Mouse (Mus musculus) small intestine, adult 2 months (tissue): ENCODE results near the gene Pheta2. TPM values are rescaled to one million over a fixed set of nuclear protein-coding genes. Genes with fewer than 3 reads are reported as not detected.

Experiments
- H3K27ac ChIP-seq: fragments of 200-500 bp; 2 replicates; pipeline ENCODE4 v1.5.1; 2012; ENCODE audit warnings: low read depth, low read length, control low read depth, inconsistent platforms; ENCODE audit not compliant: insufficient read depth
- H3K27me3 ChIP-seq: fragments of 200-500 bp; 2 replicates; pipeline ENCODE4 v1.6.1; 2012; ENCODE audit warnings: mild to moderate bottlenecking, moderate library complexity, low read length, inconsistent platforms; ENCODE audit not compliant: control insufficient read depth, insufficient read depth
- H3K36me3 ChIP-seq: fragments of 200-500 bp; 2 replicates; pipeline ENCODE4 v1.6.1; 2012; ENCODE audit warnings: mild to moderate bottlenecking, low read length, control low read depth, inconsistent platforms; ENCODE audit not compliant: control insufficient read depth, insufficient read depth
- H3K4me1 ChIP-seq: fragments of 200-500 bp; 2 replicates; pipeline ENCODE4 v1.6.1; 2012; ENCODE audit warnings: low read length, inconsistent platforms, mixed read lengths; ENCODE audit not compliant: control insufficient read depth, insufficient read depth, insufficient read length
- H3K4me3 ChIP-seq: fragments of 200-500 bp; 2 replicates; pipeline ENCODE4 v1.5.1; 2012; ENCODE audit warnings: low read depth, mild to moderate bottlenecking, control low read depth, inconsistent platforms, low read length, moderate library complexity
- CTCF ChIP-seq: fragments of 200-500 bp; IDR thresholded peaks from 2 replicates; pipeline ENCODE4 v1.5.1; 2012; ENCODE audit warnings: low read depth, mild to moderate bottlenecking, control low read depth, inconsistent platforms, low read length, moderate library complexity, mixed read lengths; ENCODE audit not compliant: insufficient replicate concordance, insufficient read length; ENCODE audit errors: extremely low read depth
- POLR2A ChIP-seq: fragments of 200-500 bp; IDR thresholded peaks from 2 replicates; pipeline ENCODE4 v1.6.1; 2012; ENCODE audit warnings: low read depth, mild to moderate bottlenecking, control low read depth, inconsistent platforms, low read length, moderate library complexity
- WGBS: fragments of 180-500 bp; shearing (Covaris S2); methylation state at CpG from one replicate; pipeline ENCODE4 v1.1.7; 2018; 5-methylcytosine and 5-hydroxymethylcytosine counted together
- polyA plus RNA-seq: library from polyadenylated mRNA; depleted of rRNA; stranded (reverse); fragments of >200 nt; gene quantifications from 2 replicates; pipeline ENCODE4 v1.2.3, GENCODE M21; 2012

Gene Pheta2
- polyA plus RNA-seq, 1 experiment: 0.56 TPM

DNA sequence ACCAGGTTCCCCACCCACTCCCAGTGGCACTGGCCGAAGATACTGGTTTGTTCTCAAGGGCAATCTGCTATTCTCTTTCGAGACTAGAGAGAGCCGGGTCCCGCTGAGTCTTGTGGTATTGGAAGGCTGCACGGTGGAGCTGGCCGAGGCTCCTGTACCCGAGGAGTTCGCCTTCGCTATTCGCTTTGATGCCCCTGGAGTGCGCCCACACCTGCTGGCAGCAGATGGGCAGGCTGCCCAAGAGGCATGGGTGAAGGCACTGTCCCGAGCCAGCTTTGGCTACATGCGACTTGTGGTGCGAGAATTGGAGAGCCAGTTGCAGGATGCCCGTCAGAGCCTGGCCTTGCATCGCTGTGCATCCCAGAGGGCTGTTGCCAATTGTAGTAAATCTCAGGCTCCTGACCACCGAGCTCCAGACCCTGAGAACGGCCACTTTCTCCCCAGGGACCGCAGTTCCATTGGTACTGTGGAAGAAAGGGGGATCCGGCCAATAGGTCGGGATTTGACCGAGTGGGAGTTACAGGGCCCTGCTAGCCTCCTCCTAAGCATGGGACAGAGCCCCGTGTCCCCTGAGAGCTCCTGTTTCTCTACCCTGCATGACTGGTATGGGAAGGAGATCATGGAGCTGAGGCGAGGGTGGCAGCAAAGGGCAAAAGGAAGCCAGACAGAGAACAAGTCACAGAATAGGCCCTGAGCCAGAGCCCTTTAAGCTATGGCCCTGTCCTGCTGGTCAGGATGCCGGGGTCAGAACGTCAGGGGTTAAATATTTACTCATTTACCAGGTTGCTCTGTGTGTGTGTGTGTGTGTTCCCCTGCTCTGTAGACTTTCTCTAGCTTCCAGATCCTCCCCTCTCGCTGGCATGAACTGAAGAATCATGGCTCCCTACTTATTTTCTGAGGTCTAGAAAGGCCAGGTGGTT lies 4.9 kb downstream of the Pheta2 start:
- Histone ChIP-seq H3K27ac (no peak overlapping the region), H3K4me3 (no peak overlapping the region), H3K4me1 (peaks cover 26% of the 10 kb centered on the region), H3K36me3 (peaks cover 9% of the 10 kb centered on the region), H3K27me3 (0 out of 2 replicates have a peak, but pooled peaks cover 3% of the 10 kb centered on the region)
- TF ChIP-seq POLR2A: no peak
- no peak for TF ChIP-seq CTCF
- 83% methylated on average over 27 of the region's 27 CpGs for WGBS

DNA sequence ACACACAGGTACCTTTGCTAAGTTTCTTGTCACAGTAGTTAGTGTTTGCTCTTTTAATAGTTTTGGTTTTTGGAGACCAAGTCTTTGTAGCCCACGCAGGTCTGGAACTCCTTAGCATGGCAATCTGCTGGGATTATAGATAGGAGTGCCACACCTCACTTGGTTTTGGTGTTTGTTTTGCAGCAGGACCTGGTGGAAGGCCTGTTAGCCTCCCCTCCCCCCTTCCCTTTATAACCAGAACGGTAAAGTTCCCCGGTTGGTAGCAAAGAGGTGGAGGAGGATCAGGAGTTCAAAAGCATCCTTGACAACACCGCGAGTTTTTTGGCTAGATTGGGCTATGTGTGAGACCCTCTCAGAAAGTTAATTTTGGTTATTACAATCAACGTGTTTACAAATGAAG lies 6.2 kb downstream of the Pheta2 start:
- H3K4me3 ChIP-seq: no peak overlapping the region
- peaks cover 21% of the 10 kb centered on the region for H3K36me3 ChIP-seq
- H3K27me3 ChIP-seq: 0 out of 2 replicates have a peak, but pooled peaks cover 3% of the 10 kb centered on the region
- H3K27ac ChIP-seq: no peak overlapping the region
- 82% methylated on average over 6 of the region's 6 CpGs for WGBS
- peaks cover 34% of the 10 kb centered on the region for H3K4me1 ChIP-seq
- TF ChIP-seq CTCF (no peak), POLR2A (no peak)

DNA sequence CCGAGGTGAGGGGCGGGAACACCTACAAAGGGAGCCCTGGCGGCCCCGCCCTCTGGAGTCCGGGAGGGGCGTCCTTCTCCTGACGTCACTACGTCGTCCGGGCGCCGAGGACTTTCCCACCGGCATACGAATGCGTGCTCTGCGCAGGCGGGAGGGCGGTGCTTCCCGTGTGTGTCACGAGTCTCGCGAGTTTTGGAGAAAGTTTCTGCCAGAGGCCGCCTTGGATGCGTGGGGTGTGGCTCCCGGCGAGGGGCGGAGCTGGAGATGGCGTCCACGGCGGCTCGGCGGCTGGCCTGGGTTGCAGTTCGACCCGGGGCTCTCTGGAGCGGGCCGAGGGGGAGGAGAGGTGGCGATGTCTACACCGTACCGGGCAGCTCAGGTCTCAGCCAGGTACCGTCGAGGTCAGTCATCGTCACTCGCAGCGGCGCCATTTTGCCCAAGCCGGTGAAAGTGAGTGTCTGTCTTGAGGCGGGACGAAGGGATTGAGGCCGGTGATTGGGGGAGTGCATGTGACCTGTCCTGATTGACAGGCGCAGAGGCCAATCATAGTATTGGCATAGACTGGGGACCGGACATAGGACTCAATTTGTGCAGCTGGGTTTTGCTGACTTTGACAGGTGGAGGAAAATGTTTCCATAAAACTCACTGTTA lies 7.2 kb downstream of the Pheta2 start:
- TF ChIP-seq CTCF: no peak
- peak; percentile 65 for TF ChIP-seq POLR2A

DNA sequence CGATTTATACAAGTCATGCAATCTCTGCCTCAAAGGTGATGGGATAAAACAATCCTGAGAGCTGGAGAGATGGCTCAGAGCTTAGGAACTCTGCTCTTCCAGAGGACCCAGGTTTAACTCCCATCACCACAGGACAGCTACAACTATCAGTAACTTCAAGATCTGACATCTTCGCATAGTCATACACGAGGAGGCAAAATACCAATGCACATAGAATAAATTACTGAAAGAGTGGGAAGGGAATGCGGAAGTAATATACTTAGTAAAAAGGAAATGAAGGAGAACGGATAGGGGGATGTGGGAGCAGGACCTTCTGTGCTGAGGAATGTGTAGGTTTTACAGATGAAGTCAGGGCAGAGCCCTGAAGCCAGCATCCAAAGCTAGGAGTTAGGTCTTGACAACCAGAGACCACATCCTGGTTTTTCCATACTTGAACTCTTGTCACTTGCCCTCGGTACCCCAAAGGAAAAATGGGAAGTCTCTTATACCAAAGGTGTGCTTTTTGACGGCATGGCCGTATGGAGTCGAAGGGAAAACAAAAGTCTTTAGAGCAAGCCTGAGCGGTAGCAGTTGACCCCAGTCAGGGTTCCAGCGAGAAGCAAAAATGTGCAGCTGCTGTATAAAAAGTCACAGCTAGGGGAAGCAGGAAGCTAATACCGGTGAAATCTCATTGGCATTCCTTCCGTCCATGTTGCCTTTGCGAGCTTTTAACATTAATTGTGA lies 8.0 kb downstream of the Pheta2 start:
- peaks cover 32% of the 10 kb centered on the region for H3K36me3 ChIP-seq
- no peaks in the 10 kb centered on the region for H3K27me3 ChIP-seq
- 9% methylated on average over 14 of the region's 14 CpGs for WGBS
- peak overlapping the region; percentile 70 for H3K4me3 ChIP-seq
- peaks cover 30% of the 10 kb centered on the region for H3K4me1 ChIP-seq
- TF ChIP-seq POLR2A (no peak), CTCF (peak; percentile 15; the same call in 1 of the 2 replicates)
- peak overlapping the region; percentile 87 for H3K27ac ChIP-seq

More for the DNA sequence above, 7.2 kb downstream of the Pheta2 start:
- H3K27me3 ChIP-seq: 0 out of 2 replicates have a peak, but pooled peaks cover 1% of the 10 kb centered on the region
- under 1% methylated on average over 51 of the region's 51 CpGs for WGBS
- H3K27ac ChIP-seq: peak overlapping the region; percentile 87
- peak overlapping the region; percentile 70 for H3K4me3 ChIP-seq
- peaks cover 32% of the 10 kb centered on the region for H3K4me1 ChIP-seq
- H3K36me3 ChIP-seq: peaks cover 29% of the 10 kb centered on the region

DNA sequence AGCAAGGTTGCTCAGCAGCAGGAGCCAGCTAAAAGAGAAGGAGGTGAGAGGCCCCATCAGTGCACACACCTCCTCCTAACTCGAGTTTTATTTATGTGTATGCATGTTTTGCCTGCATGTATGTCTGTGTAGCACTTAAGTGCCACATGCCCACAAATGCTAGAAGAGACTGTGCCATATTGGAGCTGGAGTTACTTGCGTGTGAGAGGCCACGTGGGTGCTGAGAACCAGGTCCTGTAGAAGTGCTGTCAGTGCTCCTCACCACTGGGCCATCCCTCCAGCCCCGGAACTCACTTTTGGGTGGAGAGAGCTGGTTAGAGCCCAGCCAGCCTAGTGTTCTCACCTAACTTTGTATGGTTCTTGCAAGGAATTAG lies 8.5 kb downstream of the Pheta2 start:
- 45% methylated on average over 4 of the region's 4 CpGs for WGBS
- H3K4me3 ChIP-seq: peak overlapping the region; percentile 51
- peaks cover 32% of the 10 kb centered on the region for H3K36me3 ChIP-seq
- H3K27ac ChIP-seq: peak overlapping the region; percentile 87
- no peaks in the 10 kb centered on the region for H3K27me3 ChIP-seq
- no peak for TF ChIP-seq CTCF
- no peak for TF ChIP-seq POLR2A
- peaks cover 30% of the 10 kb centered on the region for H3K4me1 ChIP-seq

DNA sequence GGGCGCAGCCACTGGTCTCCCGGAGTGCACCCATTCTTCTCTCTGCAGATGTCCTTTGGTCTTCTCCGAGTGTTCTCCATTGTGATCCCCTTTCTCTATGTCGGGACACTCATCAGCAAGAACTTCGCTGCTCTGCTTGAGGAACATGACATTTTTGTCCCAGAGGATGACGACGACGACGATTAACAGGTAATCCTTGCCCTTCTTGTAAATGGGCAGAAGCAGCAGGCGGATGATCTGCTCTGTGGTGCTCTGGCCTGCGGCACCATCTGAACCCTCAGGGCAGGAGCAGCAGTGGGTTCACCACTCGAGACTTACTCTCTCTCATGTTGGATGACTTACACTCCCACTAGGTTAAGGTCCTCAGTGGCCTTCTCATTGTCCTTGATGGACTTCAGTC lies 9.1 kb downstream of the Pheta2 start:
- peaks cover 30% of the 10 kb centered on the region for H3K4me1 ChIP-seq
- H3K36me3 ChIP-seq: peaks cover 32% of the 10 kb centered on the region
- TF ChIP-seq CTCF (no peak), POLR2A (no peak)
- H3K27ac ChIP-seq: peak overlapping the region; percentile 78; the same call in 1 of the 2 replicates
- H3K4me3 ChIP-seq: no peak overlapping the region
- no peaks in the 10 kb centered on the region for H3K27me3 ChIP-seq
- WGBS: 91% methylated on average over 12 of the region's 12 CpGs
